Mouse (Mus musculus) natural killer cell, adult 2 months (primary cell): Measurements from ENCODE around the gene Map3k14.
"Not testable (repeated sequence)": the region's sequence is repeated elsewhere in the genome, so short reads cannot be mapped to it uniquely, and the experiment has no call there.

Source experiments
- DNase-seq, 2 experiments: peaks; one replicate each; pipeline ENCODE4 v3.0.0; 2022; ENCODE audit warnings: low spot score in 2 of 2

Map3k14 gene

DNA sequence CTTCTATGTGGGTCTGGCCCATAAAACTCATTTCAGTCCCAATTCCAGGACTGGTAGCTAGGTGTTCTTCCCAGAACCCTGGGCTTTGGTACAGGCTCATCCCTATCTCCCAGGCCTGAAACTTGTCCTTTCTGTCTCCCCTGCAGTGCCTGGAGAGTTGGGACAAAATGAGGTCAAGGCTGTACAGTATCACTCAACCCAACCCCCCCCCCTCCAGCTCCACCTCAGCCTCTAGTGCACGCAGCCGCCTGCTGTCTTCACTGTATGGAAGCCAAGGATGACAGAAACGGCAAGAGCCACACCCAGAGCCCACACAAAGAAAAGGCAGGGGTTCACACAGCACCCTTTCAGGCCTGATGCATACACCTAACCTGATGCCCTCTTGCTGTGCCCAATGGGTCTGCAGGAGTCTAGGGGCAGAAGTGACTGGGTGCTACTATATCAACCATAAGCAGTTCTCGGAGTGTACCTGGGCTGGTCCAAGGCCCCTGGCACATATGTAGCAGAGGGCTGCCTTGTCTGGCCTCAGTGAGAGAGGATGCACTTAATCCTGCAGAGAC is 20.5 kb downstream of the Map3k14 start:
- DNase-seq = no peak

GRCm38 (mm10) chr11:103246081-103246730 is 21.1 kb downstream of the Map3k14 start:
- no peak for DNase-seq

GRCm38 (mm10) chr11:103244856-103245255 is 22.4 kb downstream of the Map3k14 start:
- DNase-seq = no peak

- DNase-seq = no peak
Measured at GRCm38 (mm10) chr11:103240740-103241139, 26.5 kb downstream of the Map3k14 start.

DNA sequence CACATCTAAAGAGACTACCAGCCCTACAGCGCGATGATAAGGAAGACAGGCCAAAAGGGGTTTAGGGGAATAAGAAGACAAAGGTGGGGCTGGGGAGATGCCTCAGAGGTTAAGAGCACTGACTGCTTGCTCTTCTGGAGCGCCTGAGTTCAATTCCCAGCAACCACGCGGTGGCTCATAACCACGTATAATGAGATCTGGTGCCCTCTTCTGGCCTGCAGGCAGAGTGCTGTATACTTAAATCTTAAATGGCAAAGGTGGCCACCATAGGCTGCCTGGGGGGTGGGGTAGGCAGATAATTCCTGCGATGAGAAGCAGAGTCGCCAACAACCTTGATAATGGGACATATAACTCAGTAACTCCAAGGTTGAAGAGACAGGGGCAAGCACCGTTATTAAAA is 29.5 kb downstream of the Map3k14 start:
- no peak for DNase-seq

GRCm38 (mm10) chr11:103236903-103237302 is 30.4 kb downstream of the Map3k14 start:
- DNase-seq = no peak

GRCm38 (mm10) chr11:103236431-103236830 is 30.8 kb downstream of the Map3k14 start:
- no peak for DNase-seq

GRCm38 (mm10) chr11:103235702-103236101 is 31.6 kb downstream of the Map3k14 start:
- no peak for DNase-seq

DNA sequence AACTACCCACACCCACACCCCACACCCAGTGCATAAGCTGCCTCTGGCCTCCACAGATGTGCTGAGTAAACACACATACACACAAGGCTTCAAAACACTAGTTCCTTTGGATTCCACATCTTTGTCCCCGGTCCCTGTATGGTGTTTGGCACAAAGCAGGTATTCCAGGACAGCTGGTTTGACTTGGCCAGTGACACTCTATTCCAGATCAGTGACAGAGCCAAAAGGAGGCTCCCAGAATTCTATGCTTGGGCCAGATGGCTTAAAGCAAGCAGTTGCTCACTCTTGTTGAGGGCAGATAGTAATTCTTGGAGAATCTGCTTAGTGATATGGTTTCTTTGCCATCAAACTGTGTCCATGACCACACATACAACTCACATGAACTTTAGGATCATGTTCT is 32.8 kb downstream of the Map3k14 start:
- DNase-seq = no peak

DNA sequence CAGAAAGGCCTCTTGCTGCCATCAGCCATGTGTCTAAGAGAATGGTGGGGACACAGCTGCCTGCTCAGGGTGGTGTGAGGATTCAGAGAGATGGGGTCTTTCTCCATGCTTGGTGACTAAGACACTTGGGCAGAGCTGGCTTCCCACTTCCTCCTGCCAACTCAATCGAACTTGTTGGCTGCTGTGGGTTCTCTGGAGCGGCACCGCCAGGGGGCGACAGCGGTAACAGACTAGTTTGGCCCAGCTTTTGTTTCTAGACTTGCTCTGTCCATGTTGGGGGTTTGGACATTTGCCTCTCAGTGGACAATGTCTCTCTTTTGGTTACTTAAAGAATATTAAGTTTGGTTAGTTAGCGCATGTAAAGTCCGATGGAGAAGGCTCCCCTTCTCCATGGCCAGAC is 34.3 kb downstream of the Map3k14 start:
- peak; percentile 69 to 80 for DNase-seq

DNA sequence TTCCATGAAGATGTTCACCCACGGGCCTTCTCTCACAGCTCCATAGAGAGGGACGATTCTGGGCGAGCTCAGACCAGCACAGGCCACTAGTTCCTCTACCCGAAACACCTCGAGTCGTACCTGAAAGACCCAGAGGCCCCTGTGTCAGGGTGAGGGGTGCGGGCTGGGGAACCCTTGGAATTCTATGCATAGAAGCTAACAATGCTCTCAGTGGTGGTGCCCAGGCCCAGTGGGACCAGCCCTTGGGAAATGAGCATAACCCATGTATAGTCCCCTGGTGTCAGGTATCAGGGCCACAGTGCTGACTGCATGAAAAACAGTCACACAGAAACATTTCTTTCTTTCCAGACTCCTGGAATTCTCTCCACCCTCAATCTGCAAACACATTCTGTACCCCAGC is 35.9 kb downstream of the Map3k14 start:
- DNase-seq = no peak

- DNase-seq = no peak
Measured at GRCm38 (mm10) chr11:103230626-103231025, 36.6 kb downstream of the Map3k14 start.

GRCm38 (mm10) chr11:103229608-103230007 is 37.7 kb downstream of the Map3k14 start:
- DNase-seq = no peak

DNA sequence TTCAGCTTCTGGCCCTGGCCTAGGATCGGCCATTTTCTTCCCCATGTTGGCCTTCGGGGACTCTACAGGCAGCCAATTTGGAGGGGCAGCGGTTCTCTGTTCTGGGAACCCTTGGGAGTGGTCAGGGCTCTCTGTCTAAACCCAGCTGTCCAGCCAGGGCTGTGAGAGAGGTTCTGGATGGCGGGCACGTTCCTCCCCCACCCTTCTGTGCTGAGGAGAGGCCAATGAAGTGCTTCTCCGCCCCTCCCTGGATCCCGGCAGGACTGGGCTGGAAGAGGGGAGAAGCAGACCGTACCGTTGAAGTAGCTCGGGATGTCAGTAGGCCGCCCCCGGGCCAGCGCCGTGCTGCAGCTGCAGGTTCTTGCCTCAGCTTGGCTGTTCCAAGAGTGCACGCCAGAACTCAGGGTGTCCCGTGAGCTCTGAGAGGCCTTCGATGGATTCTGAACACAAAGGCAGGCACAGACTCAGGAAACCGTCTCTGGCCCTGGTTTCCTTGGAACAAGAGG is 43.3 kb downstream of the Map3k14 start:
- DNase-seq = no peak

GRCm38 (mm10) chr11:103223444-103223843 is 43.8 kb downstream of the Map3k14 start:
- no peak for DNase-seq

DNA sequence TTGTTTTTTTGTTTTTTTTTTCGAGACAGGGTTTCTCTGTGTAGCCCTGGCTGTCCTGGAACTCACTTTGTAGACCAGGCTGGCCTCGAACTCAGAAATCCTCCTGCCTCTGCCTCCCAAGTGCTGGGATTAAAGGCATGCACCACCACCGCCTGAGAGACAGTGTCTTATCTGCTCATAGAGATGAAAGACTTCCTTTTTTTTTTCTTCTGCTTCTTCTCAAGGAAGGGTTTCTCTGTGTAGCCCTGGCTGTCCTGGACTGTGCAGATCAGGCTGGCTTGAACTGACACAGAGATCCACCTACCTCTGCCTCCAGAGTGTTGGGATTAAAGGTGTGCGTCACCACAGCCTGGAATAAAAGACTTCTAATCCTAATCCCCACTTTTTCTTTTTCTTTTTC is 44.6 kb downstream of the Map3k14 start:
- DNase-seq = not testable (repeated sequence)

DNA sequence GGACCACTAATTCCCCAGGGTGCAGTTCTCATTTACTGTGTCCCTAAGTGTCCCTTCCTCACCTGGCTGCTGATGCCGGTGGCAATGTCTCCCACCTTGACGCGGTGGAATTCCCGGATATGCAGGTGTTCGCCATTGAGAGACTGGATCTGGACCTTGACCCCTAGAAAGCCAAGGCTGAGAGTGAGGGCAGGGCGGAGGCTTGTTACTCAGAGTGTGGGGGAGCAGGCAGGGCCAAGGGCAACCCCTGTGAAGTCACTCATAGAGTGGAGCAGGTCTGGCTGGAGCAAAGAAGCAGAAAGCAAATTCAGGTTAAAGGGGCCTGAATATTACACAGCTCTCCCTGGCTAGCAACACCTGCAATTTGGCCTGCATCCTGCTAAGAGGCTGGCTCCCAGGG is 45.8 kb downstream of the Map3k14 start:
- DNase-seq = no peak

DNA sequence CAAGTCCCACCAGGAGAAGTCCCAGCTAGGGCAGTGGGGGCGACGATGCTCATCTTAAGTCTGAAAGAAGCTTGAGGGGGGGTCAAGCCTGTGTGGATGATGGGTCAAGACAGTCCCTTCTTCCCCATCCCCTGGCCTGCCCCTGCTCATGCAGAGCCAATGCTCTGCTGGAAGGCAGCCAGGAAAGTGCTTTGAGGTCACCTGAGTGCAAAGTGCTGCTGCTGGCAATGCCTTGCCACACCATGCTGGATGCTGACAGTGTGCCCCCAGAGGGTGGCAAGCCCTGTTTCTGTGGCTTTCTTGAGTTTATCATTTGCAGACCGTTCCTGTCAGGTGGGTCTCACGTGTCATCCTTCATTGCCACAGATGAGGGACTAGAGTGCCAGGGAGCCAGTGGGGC is 47.3 kb downstream of the Map3k14 start:
- DNase-seq = no peak

- DNase-seq = no peak
Measured at GRCm38 (mm10) chr11:103219259-103219658, 48.0 kb downstream of the Map3k14 start.

DNA sequence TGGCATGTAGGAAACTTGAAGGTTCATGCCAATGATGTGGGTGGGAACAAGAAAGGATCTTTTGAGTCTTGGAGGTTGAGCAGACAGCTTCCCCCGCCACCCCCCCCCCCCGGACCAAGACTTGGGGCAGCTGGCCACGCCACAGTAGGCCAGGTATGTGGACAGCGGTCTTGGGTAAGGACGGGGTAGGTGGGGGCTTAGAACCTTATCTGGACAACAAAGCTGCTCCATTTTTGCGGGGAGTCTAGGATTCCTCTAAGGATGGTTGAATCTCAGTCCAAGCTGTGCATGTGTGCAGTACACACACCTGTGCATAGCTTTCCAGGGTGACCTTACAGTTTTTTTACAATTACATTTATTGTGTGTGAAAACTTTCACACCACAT is 48.8 kb downstream of the Map3k14 start:
- no peak for DNase-seq

DNA sequence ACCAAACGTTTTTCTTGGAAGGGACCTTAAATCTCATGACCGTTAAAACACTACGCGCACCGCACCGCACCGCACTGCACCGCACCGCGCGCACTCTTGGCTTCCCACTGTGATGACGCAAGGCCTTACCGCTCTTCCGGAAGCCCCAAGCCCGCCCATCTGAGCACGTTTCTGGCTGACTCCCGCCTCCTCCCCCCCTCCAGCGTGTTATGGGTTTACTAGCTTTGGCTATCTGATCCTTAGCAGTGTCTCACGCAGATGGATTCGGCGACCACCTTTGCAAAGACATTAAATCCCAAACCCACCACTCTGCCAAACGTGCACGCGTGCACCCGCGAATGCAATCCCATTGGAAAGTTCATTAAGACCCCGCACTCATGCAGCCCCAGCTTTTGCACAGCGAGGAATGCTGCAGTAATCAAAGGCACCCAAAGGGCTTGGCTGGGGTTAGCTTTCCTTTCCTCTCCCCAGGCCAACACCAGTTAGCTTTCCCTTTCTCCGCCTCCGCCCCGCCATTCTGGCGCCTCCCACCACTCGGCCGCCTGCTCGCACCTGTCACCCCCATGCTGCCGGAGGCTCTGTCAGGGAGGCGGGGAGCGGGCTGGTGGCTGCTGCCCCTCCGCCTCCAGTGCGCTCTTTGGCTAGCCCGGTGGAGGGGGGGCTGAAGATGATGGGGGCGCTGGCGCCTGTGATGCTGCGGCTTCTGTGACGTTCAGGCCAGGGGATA is 49.3 kb downstream of the Map3k14 start, which contains the start of gene Spata32:
Spata32 (minus strand) TSS at position 643 of the 727 bp plus-strand sequence.
- peak; percentile 60 to 62 for DNase-seq

DNA sequence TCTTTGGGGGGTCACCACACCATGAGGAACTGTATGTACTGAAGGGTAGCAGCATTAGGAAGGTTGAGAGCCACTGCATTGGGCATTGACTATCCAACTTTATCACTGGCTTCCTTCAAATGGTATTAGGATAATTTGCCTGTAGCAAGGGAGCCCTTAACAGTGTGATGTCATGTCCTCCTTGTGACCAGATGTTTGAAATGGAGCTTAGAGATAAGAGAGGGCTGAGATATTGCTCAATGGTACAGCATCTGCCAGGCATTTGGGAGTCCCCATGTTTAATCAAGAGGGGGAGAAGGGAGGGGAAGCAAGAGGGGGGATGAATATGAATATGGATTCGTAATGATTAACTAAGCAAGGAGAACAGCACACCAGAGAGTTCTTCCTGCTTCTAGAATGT is 51.9 kb downstream of the Map3k14 start:
- DNase-seq = no peak

GRCm38 (mm10) chr11:103213712-103214111 is 53.6 kb downstream of the Map3k14 start:
- no peak for DNase-seq
